18 mouse cellular contexts compared by ENCODE assay signal in genomic region chr1:138801732-138802131, GRCm38 (mm10). TPM values are rescaled to one million over a fixed set of nuclear protein-coding genes. Genes with fewer than 3 reads are reported as not detected.
A peak's percentile ranks its signal among the peaks of the same experiment; 100 is the strongest.
DNase-seq lines count a peak whose midpoint lies in the region; ATAC-seq and TF ChIP-seq lines count a peak whose summit lies in the region.
"Had no signal": no experiment of that assay in that cellular context is flagged by ENCODE, and none has a peak within 500 bp of the region (broad histone marks: within the 10 kb centered on the region; RNA-seq: fewer than 3 reads in every experiment).

No protein-coding gene starts in this region.

- H3K9ac ChIP-seq in heart, embryonic 12.5 days = no peak overlapping the region
- H3K9ac ChIP-seq: embryonic facial prominence, embryonic 12.5 days; forebrain, embryonic 13.5 days; forebrain, embryonic 15.5 days; forebrain, postnatal 0 days had no signal

- TF ChIP-seq CTCF in brain, embryonic 14.5 days (IDR thresholded peaks at IDR 0.05; ENCODE audit: borderline replicate concordance, extremely low read depth, insufficient read depth, insufficient read length) = no peak

- no peak for ATAC-seq in heart, embryonic 12.5 days (ENCODE audit: insufficient number of reproducible peaks, low FRiP score)
- ATAC-seq: forebrain, embryonic 13.5 days; forebrain, embryonic 15.5 days; forebrain, postnatal 0 days had no signal

- no peaks in the 10 kb centered on the region for H3K36me3 ChIP-seq in heart, embryonic 12.5 days
- H3K36me3 ChIP-seq: embryonic facial prominence, embryonic 10.5 days; embryonic facial prominence, embryonic 12.5 days; forebrain, embryonic 15.5 days had no signal

- H3K4me3 ChIP-seq in heart, embryonic 12.5 days = no peak overlapping the region
- H3K4me3 ChIP-seq: embryonic facial prominence, embryonic 10.5 days; embryonic facial prominence, embryonic 12.5 days; forebrain, embryonic 13.5 days; forebrain, embryonic 15.5 days had no signal

- H3K4me1 ChIP-seq in heart, embryonic 12.5 days (replicated peaks) = no peaks in the 10 kb centered on the region
- H3K4me1 ChIP-seq: embryonic facial prominence, embryonic 12.5 days; forebrain, embryonic 13.5 days; forebrain, embryonic 15.5 days had no signal

- no peak overlapping the region for H3K27ac ChIP-seq in heart, embryonic 12.5 days (ENCODE audit: poor library complexity, severe bottlenecking)
- H3K27ac ChIP-seq: embryonic facial prominence, embryonic 10.5 days; embryonic facial prominence, embryonic 12.5 days; forebrain, embryonic 13.5 days; forebrain, embryonic 15.5 days had no signal

- TF ChIP-seq POLR2A in brain, embryonic 14.5 days (IDR thresholded peaks at IDR 0.05; ENCODE audit: borderline replicate concordance, extremely low read depth, insufficient read depth, insufficient read length, poor library complexity, severe bottlenecking) = no peak

- H3K4me2 ChIP-seq in heart, embryonic 12.5 days = no peak overlapping the region
- H3K4me2 ChIP-seq: embryonic facial prominence, embryonic 12.5 days; forebrain, embryonic 13.5 days; forebrain, embryonic 15.5 days had no signal

- no peaks in the 10 kb centered on the region for H3K9me3 ChIP-seq in heart, embryonic 12.5 days (replicated peaks)
- H3K9me3 ChIP-seq: embryonic facial prominence, embryonic 10.5 days; embryonic facial prominence, embryonic 12.5 days; forebrain, embryonic 13.5 days; forebrain, embryonic 15.5 days had no signal

- 53% methylated on average over 3 of the region's 3 CpGs for WGBS in heart, embryonic 12.5 days

- H3K27me3 ChIP-seq in heart, embryonic 12.5 days (replicated peaks) = no peaks in the 10 kb centered on the region
- H3K27me3 ChIP-seq: embryonic facial prominence, embryonic 12.5 days; forebrain, embryonic 13.5 days; forebrain, embryonic 15.5 days had no signal

- peak; percentile 2 for DNase-seq in brain, adult 2 months (ENCODE audit: low read depth, low spot score)
- peak; percentile 26 for DNase-seq in brain, embryonic 14.5 days (ENCODE audit: low read depth)
- DNase-seq in retina, postnatal 1 day = peak; percentile 58
- no peak for DNase-seq in ovary, postnatal 14 days (ENCODE audit: low spot score)
- DNase-seq: adrenal gland, adult 8-10 months; adrenal gland, postnatal 14 days; adrenal gland, postnatal 36 days; cerebellum, adult 11-12 months; cerebellum, adult 2 months; cerebellum, adult 9-10 months; cerebellum, postnatal 10 days; cerebellum, postnatal 25 days; forebrain, postnatal 0 days had no signal

RNA-seq across cellular contexts. Expression of gene Lhx9, which starts 46.6 kb away (rescaled TPM):
- 62.8 and 83.9 TPM in 2 replicates for polyA plus RNA-seq in brain, embryonic 14.5 days (2012; rRNA removed)
- 1.0 and 1.2 TPM in 2 replicates for polyA plus RNA-seq in heart, embryonic 12.5 days (2016; fragmentation: Nextera tagmentation; extraction: Ambion mirVana)

RNA-seq across cellular contexts. Expression of gene 2310009B15Rik, which starts 54.9 kb away (rescaled TPM):
- 38.6 and 65.3 TPM in 2 replicates for polyA plus RNA-seq in brain, embryonic 14.5 days (2012; rRNA removed)
- polyA plus RNA-seq in heart, embryonic 12.5 days (2016; fragmentation: Nextera tagmentation; extraction: Ambion mirVana) = 26.6 and 31.3 TPM in 2 replicates

Comparison
In these comparisons a context has a peak if more than half of its experiments do, and no peak if none do; other contexts are left out.
1. RNA of gene Lhx9, which starts 46.6 kb away (polyA plus RNA-seq): 62.8 to 83.9 TPM in brain, embryonic 14.5 days; 1.0 to 1.2 TPM in heart, embryonic 12.5 days; every median in the first group is over 10 times any median in the second.